Mouse (Mus musculus) stomach, embryonic 15.5 days (tissue): ENCODE measurements at regions not wholly inside any gene's neighbourhood (a gene's known extent, or its start where the extent isn't known, plus 50 kb on each side); places are given as distances from the start of the nearest gene placed in this dataset.

ENCODE experiments used
- ATAC-seq: fragments of 200-750 bp; cut with Nextera tagmentation; 2 replicates; pipeline ENCODE4 v1.8.0; 2017; ENCODE audit warnings: low read depth, moderate number of reproducible peaks, moderate TSS enrichment; ENCODE audit not compliant: insufficient read depth, low FRiP score
- H3K27ac ChIP-seq: fragments of 300-500 bp; sonication (generic); 2 replicates; pipeline ENCODE4 v1.5.1; 2015; ENCODE audit warnings: mild to moderate bottlenecking, inconsistent platforms
- H3K27me3 ChIP-seq: fragments of 300-500 bp; sonication (generic); replicated peaks from 2 replicates; pipeline ENCODE4 v1.6.1; 2015; ENCODE audit warnings: inconsistent platforms
- H3K36me3 ChIP-seq: fragments of 300-500 bp; sonication (generic); 2 replicates; pipeline ENCODE4 v1.6.1; 2015; ENCODE audit warnings: inconsistent platforms
- H3K4me1 ChIP-seq: fragments of 300-500 bp; sonication (generic); 2 replicates; pipeline ENCODE4 v1.6.1; 2015; ENCODE audit warnings: inconsistent platforms
- H3K4me2 ChIP-seq: fragments of 300-500 bp; sonication (generic); 2 replicates; pipeline ENCODE4 v1.6.1; 2015; ENCODE audit warnings: mild to moderate bottlenecking, inconsistent platforms
- H3K4me3 ChIP-seq: fragments of 300-500 bp; sonication (generic); replicated peaks from 2 replicates; pipeline ENCODE4 v1.5.1; 2015; ENCODE audit warnings: inconsistent platforms
- H3K9ac ChIP-seq: fragments of 300-500 bp; sonication (generic); 2 replicates; pipeline ENCODE4 v1.6.1; 2015; ENCODE audit warnings: inconsistent platforms
- H3K9me3 ChIP-seq: fragments of 300-500 bp; sonication (generic); 2 replicates; pipeline ENCODE4 v1.6.1; 2016; ENCODE audit warnings: inconsistent platforms
- WGBS: fragments of 180-500 bp; shearing (Covaris S2); methylation state at CpG from one replicate; pipeline ENCODE4 v1.1.7; 2015; 5-methylcytosine and 5-hydroxymethylcytosine counted together

DNA sequence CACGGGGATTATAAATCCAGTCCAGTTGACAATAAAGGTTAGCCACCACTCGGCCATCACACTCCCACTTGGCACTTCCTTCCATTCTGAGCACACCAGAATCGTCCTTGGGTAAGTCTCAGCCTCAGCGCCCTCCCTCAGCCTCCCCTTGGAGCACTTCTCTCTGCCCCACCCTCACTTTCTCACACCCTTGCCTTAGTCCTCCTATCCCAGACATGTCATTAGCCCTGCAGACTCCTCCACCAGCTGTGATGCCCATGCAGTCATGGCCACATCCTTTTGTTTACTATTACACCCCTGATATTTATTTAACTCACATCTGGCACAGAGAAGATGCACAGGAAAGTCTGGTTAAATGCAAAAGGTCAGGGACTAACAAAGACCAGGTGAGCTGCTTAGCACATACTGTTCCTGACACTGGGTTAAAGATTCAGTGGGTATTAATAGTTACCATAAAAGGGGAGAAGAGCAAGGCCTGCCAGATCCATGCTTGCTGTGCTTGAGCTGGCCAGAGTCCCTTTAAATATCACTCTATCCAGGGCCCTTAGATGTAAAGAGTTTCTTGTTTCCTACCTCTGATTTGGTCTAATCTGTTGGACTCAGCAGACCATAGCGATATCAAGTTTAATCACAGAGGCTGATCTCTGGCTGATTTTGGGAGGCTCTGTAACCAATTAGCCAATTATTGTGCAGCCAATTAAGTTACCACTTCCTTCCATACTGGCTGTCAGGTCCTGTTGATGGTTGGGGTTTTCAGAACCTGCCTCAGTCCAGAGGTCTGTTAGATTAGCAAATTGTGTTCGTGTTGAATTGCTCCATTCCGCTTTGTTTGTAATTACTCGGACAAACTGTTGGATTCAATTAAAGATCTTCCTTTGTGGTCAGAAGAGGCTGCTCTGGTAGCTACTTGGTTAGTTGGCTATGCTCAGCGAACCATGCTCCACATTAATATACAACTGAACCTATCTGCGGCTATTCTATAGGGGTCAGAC, 518.0 kb upstream of the Tmem132c start:
- WGBS, result 61% methylated on average over 10 of the region's 10 CpGs
- Histone ChIP-seq H3K9me3 (no peaks in the 10 kb centered on the region), H3K9ac (no peak overlapping the region), H3K36me3 (no peaks in the 10 kb centered on the region), H3K4me3 (no peak overlapping the region), H3K27me3 (no peaks in the 10 kb centered on the region), H3K4me2 (no peak overlapping the region), H3K27ac (no peak overlapping the region), H3K4me1 (no peaks in the 10 kb centered on the region)
- ATAC-seq, result no peak

DNA sequence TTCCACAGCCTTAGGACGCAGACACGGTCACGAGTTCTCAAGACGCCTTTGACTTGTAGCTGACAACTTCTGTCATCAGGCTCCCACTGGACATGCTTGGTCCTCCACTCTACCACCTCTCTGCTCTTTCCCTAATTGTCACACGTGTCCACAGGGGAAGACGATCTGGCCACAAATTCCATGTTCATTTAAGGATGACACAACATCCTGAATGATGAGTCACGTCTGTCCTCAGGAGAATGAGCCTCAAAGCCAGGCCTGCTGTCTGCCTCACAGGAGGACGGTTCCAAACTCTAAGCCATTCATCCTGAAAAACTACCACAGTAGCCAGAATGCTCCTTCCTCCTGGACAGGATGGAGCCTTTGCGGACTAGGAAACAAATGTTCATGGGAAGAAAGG, 517.3 kb upstream of the Tmem132c start:
- 72% methylated on average over 9 of the region's 9 CpGs for WGBS
- no peak overlapping the region for H3K4me3 ChIP-seq
- no peak overlapping the region for H3K9ac ChIP-seq
- H3K4me2 ChIP-seq, result no peak overlapping the region
- H3K27ac ChIP-seq, result no peak overlapping the region
- no peaks in the 10 kb centered on the region for H3K27me3 ChIP-seq
- no peak for ATAC-seq
- no peaks in the 10 kb centered on the region for H3K9me3 ChIP-seq
- H3K4me1 ChIP-seq, result no peaks in the 10 kb centered on the region
- no peaks in the 10 kb centered on the region for H3K36me3 ChIP-seq

DNA sequence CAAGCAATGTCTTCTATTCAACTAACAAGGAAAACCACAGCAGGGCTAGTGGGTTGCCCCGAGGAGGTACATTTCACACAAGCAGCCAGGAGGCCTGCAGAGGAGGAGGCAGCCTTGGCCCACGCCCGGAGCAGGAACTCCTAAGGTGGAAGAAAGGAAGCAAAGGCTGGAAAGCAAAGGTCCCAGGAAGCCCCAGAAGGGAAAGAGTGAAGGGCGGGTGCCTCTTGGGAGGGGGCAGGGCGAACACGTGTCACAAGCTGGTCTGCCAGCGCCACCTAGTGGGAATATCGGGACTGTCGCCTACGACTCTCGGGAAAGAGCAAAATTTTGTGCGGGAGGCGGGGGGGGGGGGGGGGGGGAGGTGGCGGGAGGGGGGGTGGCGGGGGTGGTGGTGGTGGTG, 508.1 kb upstream of the Tmem132c start:
- Histone ChIP-seq H3K4me1 (no peaks in the 10 kb centered on the region), H3K27ac (no peak overlapping the region), H3K4me2 (peak overlapping the region; percentile 60), H3K27me3 (no peaks in the 10 kb centered on the region), H3K36me3 (no peaks in the 10 kb centered on the region), H3K4me3 (peak overlapping the region; percentile 28), H3K9ac (no peak overlapping the region), H3K9me3 (no peaks in the 10 kb centered on the region)
- WGBS, result 9% methylated on average over 3 of the region's 15 CpGs
- peak; percentile 56; the same call in 1 of the 2 replicates for ATAC-seq

DNA sequence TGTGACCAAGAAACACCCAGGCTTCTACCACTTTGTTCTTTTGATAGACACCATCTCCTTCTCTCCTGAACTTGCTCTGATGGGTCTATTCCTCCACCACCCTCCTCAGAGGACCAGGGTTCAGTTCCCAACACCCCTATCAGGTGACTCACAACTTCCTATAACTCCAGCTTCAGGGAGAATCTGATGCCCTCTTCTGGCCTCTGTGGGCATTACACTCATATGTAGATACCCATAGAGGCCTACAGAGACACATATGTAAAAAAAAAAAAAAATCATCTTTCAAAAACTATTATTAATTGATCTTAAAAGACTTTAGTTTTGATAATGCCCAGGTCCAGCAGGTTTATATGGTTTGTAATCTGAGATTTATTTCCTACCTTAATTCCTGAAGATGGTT, 505.9 kb upstream of the Tmem132c start:
- no peaks in the 10 kb centered on the region for H3K9me3 ChIP-seq
- H3K4me3 ChIP-seq, result no peak overlapping the region
- H3K27ac ChIP-seq, result no peak overlapping the region
- H3K4me1 ChIP-seq, result no peaks in the 10 kb centered on the region
- H3K27me3 ChIP-seq, result no peaks in the 10 kb centered on the region
- no peak for ATAC-seq
- no peak overlapping the region for H3K9ac ChIP-seq
- no peak overlapping the region for H3K4me2 ChIP-seq
- no peaks in the 10 kb centered on the region for H3K36me3 ChIP-seq

DNA sequence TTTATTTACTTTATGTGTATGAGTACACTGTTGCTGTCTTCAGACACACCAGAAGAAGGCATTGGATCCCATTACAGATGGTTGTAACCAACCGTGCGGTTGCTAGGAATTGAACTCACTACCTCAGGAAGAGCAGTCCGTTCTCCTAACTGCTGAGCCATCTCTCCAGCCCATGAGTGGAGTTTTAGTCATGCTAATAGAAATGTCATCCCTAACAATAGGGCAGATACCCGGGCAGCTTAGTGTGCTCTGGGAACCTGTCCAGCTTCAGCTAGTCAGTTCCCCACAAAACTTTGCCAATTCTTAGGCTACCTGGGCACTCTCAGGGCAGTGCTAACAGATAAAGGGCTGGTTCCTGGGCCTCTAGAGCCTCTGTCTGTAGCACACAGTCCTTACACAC, 503.9 kb upstream of the Tmem132c start:
- Histone ChIP-seq H3K27me3 (no peaks in the 10 kb centered on the region), H3K27ac (no peak overlapping the region), H3K4me3 (no peak overlapping the region), H3K9me3 (no peaks in the 10 kb centered on the region), H3K4me2 (no peak overlapping the region), H3K4me1 (no peaks in the 10 kb centered on the region), H3K36me3 (no peaks in the 10 kb centered on the region), H3K9ac (no peak overlapping the region)
- WGBS, result 83% methylated on average over 4 of the region's 4 CpGs
- ATAC-seq, result no peak

DNA sequence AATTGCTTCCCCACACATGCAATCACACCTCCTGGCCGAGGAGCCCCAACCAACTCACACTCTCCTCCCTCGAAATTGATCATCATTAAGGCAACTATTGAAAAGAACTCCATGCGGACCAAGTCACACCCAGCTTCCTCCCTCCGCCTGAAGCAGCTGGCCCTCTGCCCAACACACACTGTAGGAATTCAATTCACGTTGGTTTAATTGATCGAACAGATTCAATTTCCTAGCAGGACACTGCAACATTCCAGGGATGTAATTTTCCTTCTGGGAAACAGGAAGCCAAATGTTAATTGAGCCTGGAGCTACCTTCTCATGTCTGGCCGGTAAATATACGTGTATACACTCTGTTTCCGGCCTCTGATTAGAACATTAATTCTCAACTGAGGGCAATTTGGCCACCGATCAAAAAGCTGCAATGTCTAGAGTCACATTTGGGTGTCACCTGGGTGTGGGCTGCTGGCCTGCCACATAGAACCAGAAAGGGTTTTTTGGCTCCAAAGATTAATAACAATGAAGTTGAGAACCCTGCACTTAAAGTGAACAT, 500.7 kb upstream of the Tmem132c start:
- H3K9ac ChIP-seq, result no peak overlapping the region
- H3K36me3 ChIP-seq, result no peaks in the 10 kb centered on the region
- no peaks in the 10 kb centered on the region for H3K9me3 ChIP-seq
- H3K4me1 ChIP-seq, result no peaks in the 10 kb centered on the region
- 50% methylated on average over 10 of the region's 10 CpGs for WGBS
- no peak overlapping the region for H3K4me2 ChIP-seq
- no peak for ATAC-seq
- no peak overlapping the region for H3K4me3 ChIP-seq
- no peak overlapping the region for H3K27ac ChIP-seq
- H3K27me3 ChIP-seq, result no peaks in the 10 kb centered on the region

DNA sequence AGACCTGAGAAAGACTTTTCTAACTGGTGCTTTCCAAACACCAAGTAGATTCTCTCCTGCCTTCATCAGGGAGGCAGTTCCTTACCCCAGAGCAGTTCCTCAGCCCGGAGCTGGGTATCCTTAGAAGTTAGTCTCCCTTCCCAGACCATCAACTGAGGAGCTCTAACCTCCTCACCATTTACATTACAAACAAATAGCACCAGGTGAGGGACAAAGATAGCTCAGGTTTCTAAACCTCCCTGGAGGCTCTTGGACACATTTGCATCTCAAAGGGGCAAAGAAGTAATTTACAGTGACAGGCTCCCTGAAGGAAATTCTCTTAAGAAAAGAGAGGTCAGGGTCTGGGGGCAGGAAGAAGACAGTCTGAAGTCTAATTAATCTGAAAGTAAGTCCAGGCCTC, 486.5 kb upstream of the Tmem132c start:
- 19% methylated on average over 1 of the region's 1 CpGs for WGBS
- H3K36me3 ChIP-seq, result no peaks in the 10 kb centered on the region
- no peak overlapping the region for H3K4me3 ChIP-seq
- H3K9ac ChIP-seq, result no peak overlapping the region
- no peak overlapping the region for H3K4me2 ChIP-seq
- ATAC-seq, result no peak
- no peak overlapping the region for H3K27ac ChIP-seq
- no peaks in the 10 kb centered on the region for H3K27me3 ChIP-seq
- H3K4me1 ChIP-seq, result no peaks in the 10 kb centered on the region
- H3K9me3 ChIP-seq, result no peaks in the 10 kb centered on the region

DNA sequence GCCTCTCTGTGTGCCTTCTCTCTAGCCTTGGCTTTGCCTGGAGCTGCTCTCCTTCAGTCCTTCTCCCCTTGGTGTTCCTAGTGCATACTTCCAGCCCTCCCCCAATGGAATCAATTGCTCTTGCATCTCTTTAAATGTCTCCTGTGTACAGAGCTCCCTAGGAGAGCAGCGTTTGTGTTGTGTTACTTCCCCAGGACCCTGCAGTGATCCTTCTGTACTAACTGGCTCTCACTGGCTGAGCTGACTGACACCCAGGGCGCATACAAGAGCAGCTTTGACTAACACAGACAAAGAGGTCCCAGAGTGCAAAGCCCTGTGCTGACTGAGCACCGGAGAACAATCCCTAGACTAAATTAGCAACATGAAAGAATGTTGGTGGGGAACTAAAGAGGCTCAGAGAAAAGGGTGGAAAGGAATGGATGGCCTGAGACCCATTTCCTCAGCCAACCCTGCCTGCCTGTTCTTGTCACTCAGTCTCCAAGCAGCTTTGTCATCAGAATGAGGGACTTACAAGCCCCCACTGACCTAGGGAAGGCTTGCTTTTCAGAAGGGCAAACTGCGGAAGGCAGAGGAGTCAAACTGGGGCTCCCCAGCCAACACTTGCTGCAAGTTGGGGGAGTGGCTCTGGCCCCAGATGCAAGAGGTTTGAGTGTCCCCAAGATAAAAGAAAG, 476.4 kb upstream of the Tmem132c start:
- ATAC-seq, result no peak
- 0 out of 2 replicates have a peak, but pooled peaks cover 9% of the 10 kb centered on the region for H3K27me3 ChIP-seq
- 20% methylated on average over 4 of the region's 4 CpGs for WGBS
- H3K4me2 ChIP-seq, result no peak overlapping the region
- no peaks in the 10 kb centered on the region for H3K36me3 ChIP-seq
- H3K4me3 ChIP-seq, result no peak overlapping the region
- H3K4me1 ChIP-seq, result no peaks in the 10 kb centered on the region
- no peak overlapping the region for H3K9ac ChIP-seq
- no peak overlapping the region for H3K27ac ChIP-seq
- H3K9me3 ChIP-seq, result no peaks in the 10 kb centered on the region

DNA sequence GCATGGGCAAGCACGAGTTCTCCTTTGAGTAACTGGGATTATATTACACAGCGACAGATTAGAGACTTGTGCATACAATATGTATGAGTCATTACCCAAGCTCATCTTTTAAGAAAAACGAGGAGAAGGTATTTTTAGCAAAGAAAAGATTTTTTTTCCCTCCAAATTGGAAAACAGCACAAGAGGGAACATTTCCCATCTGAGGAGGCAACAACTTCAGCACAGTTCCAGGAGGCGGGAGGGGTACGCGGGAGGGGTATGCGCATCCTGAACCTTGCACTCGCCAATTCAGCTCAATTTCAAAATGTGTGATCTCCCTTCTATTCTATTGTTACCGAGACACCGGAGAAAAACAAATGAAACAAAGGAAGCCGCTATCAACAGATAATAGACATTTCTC, 472.6 kb upstream of the Tmem132c start:
- Histone ChIP-seq H3K36me3 (no peaks in the 10 kb centered on the region), H3K4me2 (no peak overlapping the region), H3K4me1 (no peaks in the 10 kb centered on the region), H3K4me3 (no peak overlapping the region), H3K9me3 (no peaks in the 10 kb centered on the region), H3K9ac (no peak overlapping the region), H3K27ac (no peak overlapping the region), H3K27me3 (0 out of 2 replicates have a peak, but pooled peaks cover 9% of the 10 kb centered on the region)
- ATAC-seq, result no peak
- 34% methylated on average over 11 of the region's 11 CpGs for WGBS

DNA sequence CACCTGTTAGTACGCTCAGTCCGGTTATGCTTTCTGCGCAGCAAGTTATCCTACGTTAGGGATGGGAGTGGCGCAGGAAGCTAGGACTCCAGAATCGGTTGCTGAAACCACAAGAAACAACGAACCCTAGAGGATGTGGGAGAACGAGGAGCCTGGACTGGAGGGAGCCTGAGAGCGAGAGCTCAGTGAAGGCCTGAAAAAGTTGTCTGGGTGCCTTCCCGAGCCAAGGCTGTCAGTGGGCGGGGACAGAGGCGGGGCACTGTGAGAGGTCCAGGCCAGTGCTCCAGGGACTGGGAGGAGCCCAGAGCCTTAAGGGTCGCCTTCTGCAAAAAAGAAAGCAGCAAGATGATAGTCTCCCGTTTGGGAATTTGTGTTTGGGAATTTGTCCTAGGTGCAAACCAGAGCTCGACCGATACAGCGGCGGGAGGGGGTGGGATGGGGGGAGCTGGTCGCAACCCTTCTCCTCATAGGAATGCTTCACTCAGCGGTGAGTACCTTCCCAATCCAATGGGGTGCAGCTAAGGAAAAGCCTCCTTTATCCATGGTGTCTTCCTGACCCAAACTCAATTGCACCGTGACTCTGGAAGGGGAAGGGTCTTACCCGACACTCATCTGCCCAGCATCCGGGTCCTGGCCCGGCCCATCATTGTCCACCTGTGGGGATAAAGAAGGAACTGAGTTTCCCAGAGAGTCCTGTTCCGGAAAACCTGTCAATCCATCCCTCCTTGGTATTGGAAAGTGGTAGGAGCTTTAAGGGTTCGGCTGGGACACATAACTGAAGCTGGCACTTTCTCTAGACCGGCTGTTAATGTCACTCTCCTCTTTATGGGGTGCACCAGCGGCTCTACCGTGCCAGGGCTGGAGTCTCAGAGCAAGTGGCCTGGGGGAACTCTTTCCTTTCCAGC, 453.6 kb upstream of the Tmem132c start:
- H3K27me3 ChIP-seq, result no peaks in the 10 kb centered on the region
- H3K27ac ChIP-seq, result no peak overlapping the region
- WGBS, result 8% methylated on average over 29 of the region's 29 CpGs
- peak overlapping the region; percentile 52 for H3K4me2 ChIP-seq
- no peaks in the 10 kb centered on the region for H3K36me3 ChIP-seq
- no peak overlapping the region for H3K9ac ChIP-seq
- peak; percentile 79; the same call in 1 of the 2 replicates for ATAC-seq
- peak overlapping the region; percentile 30 for H3K4me3 ChIP-seq
- H3K9me3 ChIP-seq, result no peaks in the 10 kb centered on the region
- no peaks in the 10 kb centered on the region for H3K4me1 ChIP-seq

DNA sequence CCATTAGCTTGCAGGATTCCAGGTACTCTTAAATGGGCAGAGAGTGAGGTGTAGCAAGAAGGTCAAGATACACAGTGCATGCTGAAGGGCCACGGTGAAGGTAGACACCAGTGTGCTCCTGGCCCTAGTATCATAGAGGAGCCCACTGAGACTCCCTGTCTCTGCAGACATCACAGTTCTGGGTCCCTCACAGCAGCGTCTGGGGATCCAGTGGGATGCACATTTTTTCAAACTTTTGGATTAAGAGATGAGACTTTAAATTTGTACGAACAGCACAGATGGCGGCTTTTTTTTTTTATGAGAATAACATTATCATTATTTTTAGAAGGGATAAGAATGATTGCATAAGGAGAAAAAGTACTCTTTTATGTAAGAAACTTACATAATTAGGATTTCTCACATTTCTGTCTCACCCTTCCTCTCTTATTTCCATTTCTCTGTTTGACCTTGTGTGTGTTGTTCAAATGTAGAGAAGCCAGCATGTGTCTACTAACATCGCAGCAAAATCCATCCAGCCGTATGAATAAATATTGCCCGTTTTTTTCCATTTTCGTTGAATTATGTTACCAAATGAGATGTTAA, 441.8 kb upstream of the Tmem132c start:
- no peak overlapping the region for H3K4me2 ChIP-seq
- no peaks in the 10 kb centered on the region for H3K27me3 ChIP-seq
- 86% methylated on average over 8 of the region's 8 CpGs for WGBS
- H3K9me3 ChIP-seq, result no peaks in the 10 kb centered on the region
- H3K4me3 ChIP-seq, result no peak overlapping the region
- ATAC-seq, result no peak
- H3K4me1 ChIP-seq, result no peaks in the 10 kb centered on the region
- H3K9ac ChIP-seq, result no peak overlapping the region
- no peak overlapping the region for H3K27ac ChIP-seq
- H3K36me3 ChIP-seq, result no peaks in the 10 kb centered on the region
